Mouse (Mus musculus): ENCODE data around the gene Safb2. TPM values are rescaled to one million over a fixed set of nuclear protein-coding genes. Genes with fewer than 3 reads are reported as not detected.
A peak's percentile ranks its signal among the peaks of the same experiment; 100 is the strongest.
"Not testable (repeated sequence)": the region's sequence is repeated elsewhere in the genome, so short reads cannot be mapped to it uniquely, and the experiment has no call there.

Gene Safb2
- polyA plus RNA-seq, 1 experiment: 110 TPM

GRCm38 (mm10) chr17:56626260-56626659 lies 41.9 kb upstream of the Safb2 start:
- WGBS: under 1% methylated on average over 32 of the region's 32 CpGs
- Histone ChIP-seq H3K27ac (ENCODE audit: insufficient read depth, low read depth, low read length) (no peak overlapping the region), H3K4me3 (ENCODE audit: low read depth, low read length) (peak overlapping the region; percentile 87), H3K27me3 (ENCODE audit: control insufficient read depth, insufficient read depth, low read length) (no peaks in the 10 kb centered on the region), H3K36me3 (ENCODE audit: control insufficient read depth, insufficient read depth, low read length) (peaks cover 7% of the 10 kb centered on the region), H3K4me1 (ENCODE audit: control insufficient read depth, insufficient read depth, insufficient read length, low read length) (peaks cover 10% of the 10 kb centered on the region; the same call in 1 of the 2 replicates)
- TF ChIP-seq POLR2A (IDR thresholded peaks at IDR 0.05; ENCODE audit: low read depth, low read length) (no peak), CTCF (IDR thresholded peaks at IDR 0.05; ENCODE audit: extremely low read depth, insufficient read length, insufficient replicate concordance, low read depth, low read length) (no peak)

DNA sequence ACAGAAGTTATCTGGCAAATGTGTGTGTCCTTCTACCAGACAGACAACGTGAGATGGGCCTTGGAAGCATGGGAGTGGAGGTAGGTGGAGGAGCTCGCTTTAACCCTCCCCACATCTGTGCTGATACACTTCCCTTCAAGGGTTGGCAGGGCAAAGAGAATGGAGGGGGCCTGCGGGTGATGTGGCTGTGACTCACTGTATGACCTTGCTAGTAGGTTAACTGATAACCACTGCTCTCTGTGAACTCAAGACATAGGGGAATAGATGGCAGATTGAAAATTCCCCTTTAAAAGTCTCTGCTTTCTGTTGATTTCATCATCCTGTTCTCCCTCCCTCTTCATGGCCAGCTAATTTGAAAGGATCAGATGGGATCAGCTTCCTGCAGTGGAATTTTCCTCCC lies 41.1 kb upstream of the Safb2 start:
- WGBS: 36% methylated on average over 3 of the region's 3 CpGs
- H3K36me3 ChIP-seq (ENCODE audit: control insufficient read depth, insufficient read depth, low read length): peaks cover 11% of the 10 kb centered on the region
- TF ChIP-seq CTCF (IDR thresholded peaks at IDR 0.05; ENCODE audit: extremely low read depth, insufficient read length, insufficient replicate concordance, low read depth, low read length) (no peak), POLR2A (IDR thresholded peaks at IDR 0.05; ENCODE audit: low read depth, low read length) (no peak)
- no peak overlapping the region for H3K4me3 ChIP-seq (ENCODE audit: low read depth, low read length)
- no peak overlapping the region for H3K27ac ChIP-seq (ENCODE audit: insufficient read depth, low read depth, low read length)
- peaks cover 10% of the 10 kb centered on the region; the same call in 1 of the 2 replicates for H3K4me1 ChIP-seq (ENCODE audit: control insufficient read depth, insufficient read depth, insufficient read length, low read length)
- H3K27me3 ChIP-seq (ENCODE audit: control insufficient read depth, insufficient read depth, low read length): no peaks in the 10 kb centered on the region

- H3K27me3 ChIP-seq (ENCODE audit: control insufficient read depth, insufficient read depth, low read length): no peaks in the 10 kb centered on the region
- H3K4me1 ChIP-seq (ENCODE audit: control insufficient read depth, insufficient read depth, insufficient read length, low read length): peaks cover 11% of the 10 kb centered on the region
- H3K4me3 ChIP-seq (ENCODE audit: low read depth, low read length): no peak overlapping the region
- no peak for TF ChIP-seq CTCF (IDR thresholded peaks at IDR 0.05; ENCODE audit: extremely low read depth, insufficient read length, insufficient replicate concordance, low read depth, low read length)
- TF ChIP-seq POLR2A (IDR thresholded peaks at IDR 0.05; ENCODE audit: low read depth, low read length): no peak
- H3K27ac ChIP-seq (ENCODE audit: insufficient read depth, low read depth, low read length): no peak overlapping the region
- peaks cover 53% of the 10 kb centered on the region for H3K36me3 ChIP-seq (ENCODE audit: control insufficient read depth, insufficient read depth, low read length)
- 88% methylated on average over 8 of the region's 8 CpGs for WGBS
Observed at GRCm38 (mm10) chr17:56617628-56618027, 33.2 kb upstream of the Safb2 start.

DNA sequence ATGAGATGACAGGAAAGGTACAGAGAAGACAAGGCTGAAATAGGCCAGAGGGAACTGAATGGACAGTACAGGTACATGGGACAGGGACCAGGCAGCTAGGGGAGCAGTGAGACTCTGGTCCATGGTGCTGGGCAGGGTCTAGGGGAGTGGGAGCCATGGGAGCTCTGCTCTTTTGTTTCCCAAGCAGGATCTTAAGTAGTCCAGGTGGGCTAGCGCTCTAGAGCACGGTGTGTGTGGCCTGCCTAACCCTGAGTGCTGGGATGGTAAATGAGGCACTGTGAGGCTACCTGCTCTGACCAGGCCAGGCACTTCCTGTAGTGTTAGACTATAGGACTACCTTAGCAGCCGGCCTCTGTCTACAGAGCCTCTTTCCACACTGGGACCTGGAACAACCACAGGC lies 32.3 kb upstream of the Safb2 start:
- Histone ChIP-seq H3K27ac (ENCODE audit: insufficient read depth, low read depth, low read length) (no peak overlapping the region), H3K4me3 (ENCODE audit: low read depth, low read length) (no peak overlapping the region), H3K4me1 (ENCODE audit: control insufficient read depth, insufficient read depth, insufficient read length, low read length) (peaks cover 19% of the 10 kb centered on the region), H3K36me3 (ENCODE audit: control insufficient read depth, insufficient read depth, low read length) (peaks cover 47% of the 10 kb centered on the region), H3K27me3 (ENCODE audit: control insufficient read depth, insufficient read depth, low read length) (no peaks in the 10 kb centered on the region)
- TF ChIP-seq POLR2A (IDR thresholded peaks at IDR 0.05; ENCODE audit: low read depth, low read length) (no peak), CTCF (IDR thresholded peaks at IDR 0.05; ENCODE audit: extremely low read depth, insufficient read length, insufficient replicate concordance, low read depth, low read length) (no peak)
- WGBS: 74% methylated on average over 3 of the region's 3 CpGs

DNA sequence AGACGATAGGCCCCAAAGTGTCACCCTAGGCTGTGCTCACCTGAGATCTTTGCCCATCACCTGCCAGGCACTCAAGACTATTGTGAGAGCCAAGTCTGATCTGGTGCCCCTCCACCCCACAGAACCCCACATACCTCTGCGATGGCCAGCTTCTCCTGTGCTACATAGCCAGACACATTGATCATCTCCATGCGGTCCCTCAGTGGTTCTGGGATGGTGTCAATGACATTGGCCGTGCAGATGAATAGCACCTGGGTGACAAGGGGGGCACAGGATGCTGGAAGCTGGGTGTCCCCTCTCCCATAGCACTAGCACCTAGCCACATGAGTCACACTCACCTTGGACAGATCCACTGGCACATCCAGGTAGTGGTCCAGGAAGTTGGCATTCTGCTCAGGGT lies 31.4 kb upstream of the Safb2 start:
- H3K4me3 ChIP-seq (ENCODE audit: low read depth, low read length): no peak overlapping the region
- no peak for TF ChIP-seq CTCF (IDR thresholded peaks at IDR 0.05; ENCODE audit: extremely low read depth, insufficient read length, insufficient replicate concordance, low read depth, low read length)
- no peak for TF ChIP-seq POLR2A (IDR thresholded peaks at IDR 0.05; ENCODE audit: low read depth, low read length)
- H3K27ac ChIP-seq (ENCODE audit: insufficient read depth, low read depth, low read length): no peak overlapping the region
- H3K27me3 ChIP-seq (ENCODE audit: control insufficient read depth, insufficient read depth, low read length): no peaks in the 10 kb centered on the region
- 76% methylated on average over 4 of the region's 4 CpGs for WGBS
- peaks cover 42% of the 10 kb centered on the region for H3K36me3 ChIP-seq (ENCODE audit: control insufficient read depth, insufficient read depth, low read length)
- H3K4me1 ChIP-seq (ENCODE audit: control insufficient read depth, insufficient read depth, insufficient read length, low read length): peaks cover 19% of the 10 kb centered on the region

- TF ChIP-seq CTCF (IDR thresholded peaks at IDR 0.05; ENCODE audit: extremely low read depth, insufficient read length, insufficient replicate concordance, low read depth, low read length) (no peak), POLR2A (IDR thresholded peaks at IDR 0.05; ENCODE audit: low read depth, low read length) (no peak)
- Histone ChIP-seq H3K4me3 (ENCODE audit: low read depth, low read length) (no peak overlapping the region), H3K36me3 (ENCODE audit: control insufficient read depth, insufficient read depth, low read length) (peaks cover 41% of the 10 kb centered on the region), H3K27ac (ENCODE audit: insufficient read depth, low read depth, low read length) (no peak overlapping the region), H3K4me1 (ENCODE audit: control insufficient read depth, insufficient read depth, insufficient read length, low read length) (peaks cover 20% of the 10 kb centered on the region), H3K27me3 (ENCODE audit: control insufficient read depth, insufficient read depth, low read length) (no peaks in the 10 kb centered on the region)
- WGBS: 65% methylated on average over 11 of the region's 11 CpGs
Observed at GRCm38 (mm10) chr17:56615136-56615784, 30.9 kb upstream of the Safb2 start.

DNA sequence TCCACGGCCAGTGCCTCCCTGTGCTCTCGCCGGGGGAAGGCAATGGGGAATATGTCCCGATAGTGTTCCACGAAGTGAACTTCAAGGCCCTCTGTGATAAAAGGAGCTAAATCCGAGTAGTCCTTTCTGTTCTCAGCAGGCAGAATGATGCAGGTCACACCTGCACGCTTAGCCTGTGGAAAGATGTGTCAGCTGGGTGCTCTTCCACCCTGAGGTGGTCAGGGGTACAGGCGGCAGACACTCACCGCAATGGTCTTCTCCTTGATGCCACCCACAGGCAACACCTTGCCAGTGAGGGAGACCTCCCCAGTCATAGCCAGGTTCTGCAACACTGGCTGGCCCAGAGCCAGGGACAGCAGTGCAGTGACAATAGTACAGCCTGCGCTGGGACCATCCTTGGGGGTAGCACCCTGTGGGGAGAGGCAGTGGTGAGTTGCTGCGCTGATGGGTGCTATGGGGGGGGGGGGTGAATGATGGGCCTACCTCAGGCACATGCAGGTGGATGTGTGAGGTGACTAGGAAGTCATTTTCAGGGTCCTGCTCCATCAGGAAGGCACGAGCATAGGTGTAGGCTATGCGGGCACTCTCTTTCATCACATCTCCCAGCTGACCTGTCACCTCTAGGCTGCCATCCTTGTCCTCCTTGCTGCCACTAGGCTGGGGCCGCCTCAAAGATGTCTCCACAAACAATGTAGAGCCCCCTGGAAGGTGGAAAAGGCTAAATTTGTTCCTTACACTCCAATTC lies 30.2 kb upstream of the Safb2 start:
- H3K27ac ChIP-seq (ENCODE audit: insufficient read depth, low read depth, low read length): no peak overlapping the region
- 10% methylated on average over 14 of the region's 14 CpGs for WGBS
- H3K36me3 ChIP-seq (ENCODE audit: control insufficient read depth, insufficient read depth, low read length): peaks cover 34% of the 10 kb centered on the region
- peaks cover 23% of the 10 kb centered on the region for H3K4me1 ChIP-seq (ENCODE audit: control insufficient read depth, insufficient read depth, insufficient read length, low read length)
- H3K27me3 ChIP-seq (ENCODE audit: control insufficient read depth, insufficient read depth, low read length): no peaks in the 10 kb centered on the region
- TF ChIP-seq CTCF (IDR thresholded peaks at IDR 0.05; ENCODE audit: extremely low read depth, insufficient read length, insufficient replicate concordance, low read depth, low read length): no peak
- TF ChIP-seq POLR2A (IDR thresholded peaks at IDR 0.05; ENCODE audit: low read depth, low read length): no peak
- peak overlapping the region; percentile 74 for H3K4me3 ChIP-seq (ENCODE audit: low read depth, low read length)

- H3K36me3 ChIP-seq (ENCODE audit: control insufficient read depth, insufficient read depth, low read length): peaks cover 29% of the 10 kb centered on the region
- WGBS: under 1% methylated on average over 26 of the region's 26 CpGs
- not testable (repeated sequence) for H3K27me3 ChIP-seq (ENCODE audit: control insufficient read depth, insufficient read depth, low read length)
- H3K4me3 ChIP-seq (ENCODE audit: low read depth, low read length): peak overlapping the region; percentile 74
- H3K4me1 ChIP-seq (ENCODE audit: control insufficient read depth, insufficient read depth, insufficient read length, low read length): peaks cover 23% of the 10 kb centered on the region
- peak overlapping the region; percentile 67; the same call in 1 of the 2 replicates for H3K27ac ChIP-seq (ENCODE audit: insufficient read depth, low read depth, low read length)
Observed at GRCm38 (mm10) chr17:56613893-56614292, 29.5 kb upstream of the Safb2 start.
